Mouse (Mus musculus): ENCODE measurements around the gene Slc44a2. TPM values are rescaled to one million over a fixed set of nuclear protein-coding genes. Genes with fewer than 3 reads are reported as not detected.

Slc44a2 gene
- polyA plus RNA-seq, 1 experiment from 2014 or later, result 131 TPM

GRCm38 (mm10) chr9:21327569-21327968 lies 7.1 kb downstream of the Slc44a2 start:
- H3K4me3 ChIP-seq, result no peak overlapping the region
- H3K4me2 ChIP-seq (replicated peaks), result no peak overlapping the region
- no peaks in the 10 kb centered on the region for H3K27me3 ChIP-seq
- no peak overlapping the region for H3K27ac ChIP-seq
- no peak overlapping the region for H3K9ac ChIP-seq
- 71% methylated on average over 3 of the region's 3 CpGs for WGBS
- H3K9me3 ChIP-seq, result no peaks in the 10 kb centered on the region
- peaks cover 18% of the 10 kb centered on the region for H3K36me3 ChIP-seq
- H3K4me1 ChIP-seq, result peaks cover 10% of the 10 kb centered on the region
- ATAC-seq (ENCODE audit: low FRiP score, low read depth), result no peak

GRCm38 (mm10) chr9:21328041-21328440 lies 7.5 kb downstream of the Slc44a2 start:
- Histone ChIP-seq H3K9me3 (no peaks in the 10 kb centered on the region), H3K4me2 (replicated peaks) (no peak overlapping the region), H3K4me3 (no peak overlapping the region), H3K9ac (no peak overlapping the region), H3K27ac (no peak overlapping the region), H3K36me3 (peaks cover 18% of the 10 kb centered on the region), H3K4me1 (peaks cover 11% of the 10 kb centered on the region), H3K27me3 (no peaks in the 10 kb centered on the region)
- no peak for ATAC-seq (ENCODE audit: low FRiP score, low read depth)
- 74% methylated on average over 3 of the region's 3 CpGs for WGBS

- Histone ChIP-seq H3K36me3 (peaks cover 18% of the 10 kb centered on the region), H3K4me3 (no peak overlapping the region), H3K27me3 (no peaks in the 10 kb centered on the region), H3K27ac (no peak overlapping the region), H3K9me3 (no peaks in the 10 kb centered on the region), H3K4me2 (replicated peaks) (no peak overlapping the region), H3K4me1 (peaks cover 16% of the 10 kb centered on the region), H3K9ac (no peak overlapping the region)
- 60% methylated on average over 4 of the region's 5 CpGs for WGBS
- no peak for ATAC-seq (ENCODE audit: low FRiP score, low read depth)
Measured at GRCm38 (mm10) chr9:21329041-21329440, 8.5 kb downstream of the Slc44a2 start.

DNA sequence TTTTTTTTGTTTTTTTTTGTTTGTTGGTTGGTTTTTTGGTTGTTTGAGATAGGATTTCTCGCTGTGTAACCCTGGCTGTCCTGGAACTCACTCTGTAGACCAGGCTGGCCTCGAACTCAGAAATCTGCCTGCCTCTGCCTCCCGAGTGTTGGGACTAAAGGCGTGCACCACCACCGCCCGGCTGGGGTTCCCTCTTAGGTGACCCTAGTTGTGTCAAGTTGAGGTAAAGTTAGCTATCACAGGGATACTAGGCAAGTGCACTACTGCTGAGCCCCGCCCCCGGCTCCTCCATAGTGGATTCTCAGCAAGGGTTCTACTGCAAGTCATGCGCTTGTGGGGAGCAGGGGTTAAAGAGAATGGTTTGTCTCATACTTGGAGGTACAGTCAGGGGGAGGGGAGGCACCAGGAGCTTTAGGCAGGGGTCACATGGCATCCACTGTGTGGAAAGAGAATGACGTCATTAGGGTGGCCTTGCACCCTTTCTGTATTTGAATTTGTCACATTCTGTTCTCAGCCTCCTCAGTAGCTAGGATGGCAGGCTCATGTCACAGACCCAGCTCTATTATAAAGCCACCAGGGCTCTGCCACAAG lies 9.3 kb downstream of the Slc44a2 start:
- no peak overlapping the region for H3K4me3 ChIP-seq
- 93% methylated on average over 10 of the region's 10 CpGs for WGBS
- H3K4me2 ChIP-seq (replicated peaks), result no peak overlapping the region
- H3K27ac ChIP-seq, result no peak overlapping the region
- H3K4me1 ChIP-seq, result peaks cover 16% of the 10 kb centered on the region
- H3K9ac ChIP-seq, result no peak overlapping the region
- no peaks in the 10 kb centered on the region for H3K9me3 ChIP-seq
- no peaks in the 10 kb centered on the region for H3K27me3 ChIP-seq
- peaks cover 12% of the 10 kb centered on the region for H3K36me3 ChIP-seq
- ATAC-seq (ENCODE audit: low FRiP score, low read depth), result no peak

DNA sequence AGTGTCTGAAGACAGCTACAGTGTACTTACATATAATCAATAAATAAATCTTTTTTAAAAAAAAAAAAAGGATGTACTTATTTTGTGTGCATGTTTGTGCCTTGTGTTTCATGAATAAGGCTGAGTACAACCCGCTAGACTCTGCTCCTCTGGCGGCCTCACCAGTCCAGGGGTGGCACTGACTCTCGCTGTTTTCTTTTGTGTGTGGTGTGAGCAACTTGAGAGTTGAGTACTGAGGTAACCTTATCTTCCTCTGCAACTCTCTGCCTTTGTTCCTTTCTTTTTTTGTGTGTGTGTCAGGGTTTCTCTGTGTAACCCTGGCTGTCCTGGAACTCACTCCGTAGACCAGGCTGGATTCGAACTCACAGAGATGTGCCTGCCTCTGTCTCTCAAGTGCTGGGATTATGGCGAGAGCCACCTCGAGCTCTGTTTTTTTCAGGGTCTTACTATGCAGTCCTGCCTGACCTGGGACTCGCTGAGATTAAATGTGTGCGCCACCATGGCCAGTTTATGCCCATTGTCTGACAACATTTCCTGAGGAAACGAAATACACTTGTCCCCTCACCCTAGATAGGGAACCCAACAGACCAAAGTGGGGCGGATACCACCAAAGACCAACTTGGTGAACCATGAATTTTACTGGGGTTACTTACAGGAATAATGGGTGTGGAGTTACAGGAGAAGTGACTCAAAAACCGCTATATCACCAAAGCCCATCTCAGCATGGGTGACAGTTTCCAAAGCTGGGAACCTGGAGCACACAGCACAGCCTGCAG lies 11.1 kb downstream of the Slc44a2 start:
- no peak overlapping the region for H3K9ac ChIP-seq
- WGBS, result 87% methylated on average over 12 of the region's 12 CpGs
- H3K4me3 ChIP-seq, result no peak overlapping the region
- H3K9me3 ChIP-seq, result no peaks in the 10 kb centered on the region
- H3K36me3 ChIP-seq, result peaks cover 7% of the 10 kb centered on the region
- peaks cover 16% of the 10 kb centered on the region for H3K4me1 ChIP-seq
- no peak overlapping the region for H3K4me2 ChIP-seq (replicated peaks)
- no peaks in the 10 kb centered on the region for H3K27me3 ChIP-seq
- no peak overlapping the region for H3K27ac ChIP-seq
- no peak for ATAC-seq (ENCODE audit: low FRiP score, low read depth)

GRCm38 (mm10) chr9:21332161-21333061 lies 11.9 kb downstream of the Slc44a2 start:
- Histone ChIP-seq H3K9me3 (no peaks in the 10 kb centered on the region), H3K36me3 (peaks cover 5% of the 10 kb centered on the region), H3K4me2 (replicated peaks) (peak overlapping the region; percentile 9; the same call in 1 of the 2 replicates), H3K9ac (peak overlapping the region; percentile 25; the same call in 1 of the 2 replicates), H3K4me1 (peaks cover 18% of the 10 kb centered on the region), H3K27ac (peak overlapping the region; percentile 59; the same call in 1 of the 2 replicates), H3K4me3 (no peak overlapping the region), H3K27me3 (no peaks in the 10 kb centered on the region)
- no peak for ATAC-seq (ENCODE audit: low FRiP score, low read depth)
- WGBS, result 29% methylated on average over 9 of the region's 9 CpGs

DNA sequence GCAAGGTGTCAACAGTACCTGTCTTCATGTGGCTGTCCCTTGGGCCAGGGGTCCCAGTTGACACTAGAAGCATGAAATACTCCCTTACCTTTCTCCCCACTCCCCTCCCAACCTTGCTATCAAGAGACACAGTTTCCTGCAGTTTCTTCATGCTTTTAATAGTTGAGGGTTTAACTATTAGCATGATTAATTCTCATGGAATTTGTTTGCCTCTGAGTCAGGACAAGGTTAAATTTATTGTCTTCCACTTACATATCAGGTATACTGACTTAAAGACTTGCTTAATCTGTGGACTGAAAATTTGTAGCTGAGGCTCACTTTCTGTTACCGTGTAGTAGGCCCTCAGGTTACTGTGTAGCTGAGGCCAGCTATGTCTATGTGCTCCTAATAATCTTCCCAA lies 13.0 kb downstream of the Slc44a2 start:
- Histone ChIP-seq H3K4me3 (no peak overlapping the region), H3K9me3 (no peaks in the 10 kb centered on the region), H3K27me3 (no peaks in the 10 kb centered on the region), H3K9ac (no peak overlapping the region), H3K36me3 (peaks cover 5% of the 10 kb centered on the region), H3K27ac (no peak overlapping the region), H3K4me2 (replicated peaks) (no peak overlapping the region), H3K4me1 (peaks cover 22% of the 10 kb centered on the region)
- 76% methylated on average over 1 of the region's 1 CpGs for whole genome bisulfite sequencing
- ATAC-seq (ENCODE audit: low FRiP score, low read depth), result no peak

- Histone ChIP-seq H3K27ac (no peak overlapping the region), H3K36me3 (peaks cover 10% of the 10 kb centered on the region), H3K9ac (no peak overlapping the region), H3K9me3 (no peaks in the 10 kb centered on the region), H3K27me3 (no peaks in the 10 kb centered on the region), H3K4me3 (no peak overlapping the region), H3K4me2 (replicated peaks) (no peak overlapping the region), H3K4me1 (peaks cover 22% of the 10 kb centered on the region)
- no peak for ATAC-seq (ENCODE audit: low FRiP score, low read depth)
Measured at GRCm38 (mm10) chr9:21334747-21335146, 14.2 kb downstream of the Slc44a2 start.

DNA sequence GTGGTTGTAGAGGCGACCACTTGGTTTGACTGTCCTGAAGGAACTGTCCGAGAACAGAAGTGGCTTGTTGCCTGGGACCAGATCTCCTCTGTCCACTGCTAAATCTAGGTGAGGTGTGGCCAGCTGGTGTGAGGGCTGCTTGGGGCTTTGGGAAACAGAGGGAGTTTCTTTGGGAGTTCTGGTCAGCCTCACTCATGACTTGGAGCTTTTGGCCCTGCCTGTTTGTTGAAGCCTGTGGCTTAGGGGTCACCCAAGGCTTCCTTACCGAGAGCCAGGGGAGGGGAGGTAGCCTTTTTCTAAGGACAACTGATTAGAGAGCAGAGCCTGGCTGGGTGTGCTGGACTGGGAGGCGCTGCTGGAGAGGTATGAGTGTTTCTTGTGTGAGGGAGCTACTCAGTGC lies 14.9 kb downstream of the Slc44a2 start:
- H3K9ac ChIP-seq, result no peak overlapping the region
- 65% methylated on average over 4 of the region's 4 CpGs for WGBS
- ATAC-seq (ENCODE audit: low FRiP score, low read depth), result no peak

DNA sequence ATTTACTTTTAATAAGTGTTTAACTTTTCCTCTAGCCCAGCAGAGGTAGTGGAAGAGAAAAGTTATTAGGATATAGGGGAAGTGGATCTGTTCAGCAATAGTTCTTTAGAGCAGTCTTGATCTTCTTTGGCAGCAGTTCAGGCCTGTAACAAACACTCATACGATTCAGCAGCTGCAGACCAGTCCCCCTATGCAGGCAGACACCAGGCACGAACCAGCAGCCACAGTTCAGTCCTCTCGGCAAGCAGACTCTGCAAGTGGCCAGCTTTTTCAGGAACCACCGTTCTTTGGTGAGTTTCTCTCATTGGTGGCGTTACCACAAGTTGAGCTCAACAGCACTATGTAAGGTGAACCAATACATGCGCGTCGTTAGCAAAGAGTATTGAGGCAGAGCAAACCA lies 16.0 kb downstream of the Slc44a2 start:
- H3K36me3 ChIP-seq, result peaks cover 21% of the 10 kb centered on the region
- H3K27me3 ChIP-seq, result no peaks in the 10 kb centered on the region
- H3K9me3 ChIP-seq, result no peaks in the 10 kb centered on the region
- H3K4me3 ChIP-seq, result no peak overlapping the region
- H3K27ac ChIP-seq, result no peak overlapping the region
- no peak overlapping the region for H3K4me2 ChIP-seq (replicated peaks)
- peaks cover 22% of the 10 kb centered on the region for H3K4me1 ChIP-seq
- H3K9ac ChIP-seq, result no peak overlapping the region
- 79% methylated on average over 8 of the region's 8 CpGs for WGBS
- ATAC-seq (ENCODE audit: low FRiP score, low read depth), result no peak

More for the DNA sequence above, 14.9 kb downstream of the Slc44a2 start:
- H3K27me3 ChIP-seq, result no peaks in the 10 kb centered on the region
- no peak overlapping the region for H3K4me3 ChIP-seq
- no peaks in the 10 kb centered on the region for H3K9me3 ChIP-seq
- no peak overlapping the region for H3K27ac ChIP-seq
- no peak overlapping the region for H3K4me2 ChIP-seq (replicated peaks)
- peaks cover 11% of the 10 kb centered on the region for H3K36me3 ChIP-seq
- H3K4me1 ChIP-seq, result peaks cover 22% of the 10 kb centered on the region

DNA sequence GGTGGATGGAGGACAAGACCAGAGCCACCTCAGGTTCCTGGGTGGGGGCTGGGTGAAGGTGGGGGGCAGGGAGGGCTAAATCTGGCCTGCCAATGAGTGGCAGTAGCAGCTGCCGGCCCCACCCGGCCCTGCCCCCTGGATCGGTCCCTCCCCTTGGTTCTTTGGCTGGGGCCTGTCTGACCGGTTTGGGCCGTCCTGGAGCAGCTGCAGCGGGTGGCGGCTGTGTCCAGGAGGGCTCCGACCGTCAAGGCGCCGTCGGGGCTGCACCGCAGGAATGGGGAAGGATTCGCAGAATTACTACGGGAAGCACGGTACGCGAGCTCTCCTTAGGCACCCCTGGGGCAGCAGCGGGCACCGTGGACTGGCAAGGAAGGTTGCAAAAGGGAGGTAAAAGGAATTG lies 17.2 kb downstream of the Slc44a2 start:
- no peaks in the 10 kb centered on the region for H3K27me3 ChIP-seq
- ATAC-seq (ENCODE audit: low FRiP score, low read depth), result peak; percentile 60; the same call in 1 of the 2 replicates
- peaks cover 15% of the 10 kb centered on the region for H3K4me1 ChIP-seq
- H3K9ac ChIP-seq, result peak overlapping the region; percentile 62
- peak overlapping the region; percentile 31 for H3K4me3 ChIP-seq
- peak overlapping the region; percentile 11; the same call in 1 of the 2 replicates for H3K27ac ChIP-seq
- no peaks in the 10 kb centered on the region for H3K9me3 ChIP-seq
- WGBS, result 13% methylated on average over 20 of the region's 20 CpGs
- peak overlapping the region; percentile 41 for H3K4me2 ChIP-seq (replicated peaks)
- peaks cover 32% of the 10 kb centered on the region for H3K36me3 ChIP-seq

DNA sequence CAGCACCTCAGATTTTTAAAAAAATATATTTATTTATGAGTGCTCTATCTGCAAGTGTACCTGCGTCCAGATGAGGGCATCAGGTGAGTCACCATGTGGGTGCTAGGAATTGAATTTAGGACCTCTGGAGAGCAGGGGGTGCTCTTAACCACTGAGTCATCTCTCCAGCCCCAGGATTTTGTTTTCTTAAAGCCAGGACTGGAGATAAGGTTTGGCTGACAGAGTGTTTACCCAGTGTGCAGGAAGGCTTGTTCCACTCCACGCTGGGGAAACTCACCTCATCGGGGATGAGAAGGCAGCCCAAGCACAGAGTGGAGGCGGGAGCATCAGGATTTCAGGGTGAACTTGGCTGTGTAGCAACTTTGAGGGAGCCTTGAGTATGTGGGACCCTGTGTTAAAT lies 19.9 kb downstream of the Slc44a2 start:
- no peak for ATAC-seq (ENCODE audit: low FRiP score, low read depth)
- H3K36me3 ChIP-seq, result peaks cover 56% of the 10 kb centered on the region
- no peaks in the 10 kb centered on the region for H3K27me3 ChIP-seq
- H3K9ac ChIP-seq, result no peak overlapping the region
- no peak overlapping the region for H3K4me3 ChIP-seq
- no peak overlapping the region for H3K27ac ChIP-seq
- H3K4me1 ChIP-seq, result peaks cover 6% of the 10 kb centered on the region
- WGBS, result 89% methylated on average over 4 of the region's 4 CpGs
- H3K4me2 ChIP-seq (replicated peaks), result no peak overlapping the region
- H3K9me3 ChIP-seq, result no peaks in the 10 kb centered on the region
